Mouse (Mus musculus) hindbrain, postnatal 0 days (tissue): Measurements from ENCODE around the gene Vps11. TPM values are rescaled to one million over a fixed set of nuclear protein-coding genes. Genes with fewer than 3 reads are reported as not detected.
"Not testable (repeated sequence)": the region's sequence is repeated elsewhere in the genome, so short reads cannot be mapped to it uniquely, and the experiment has no call there.

Source experiments
- ATAC-seq: fragments of 200-750 bp; cut with Nextera tagmentation; 2 replicates; pipeline ENCODE4 v1.8.0; 2017; ENCODE audit warnings: mild to moderate bottlenecking, moderate TSS enrichment, moderate library complexity
- DNase-seq: peaks from one replicate; pipeline ENCODE4 v3.0.0-alpha.2; 2015; ENCODE audit warnings: low spot score
- H3K27ac ChIP-seq: fragments of 300-500 bp; sonication (generic); 2 replicates; pipeline ENCODE4 v1.5.1; 2014; ENCODE audit warnings: mild to moderate bottlenecking
- H3K27me3 ChIP-seq: fragments of 300-500 bp; sonication (generic); 2 replicates; pipeline ENCODE4 v1.6.1; 2014; ENCODE audit warnings: low read length, mixed read lengths; ENCODE audit not compliant: insufficient read depth
- H3K36me3 ChIP-seq: fragments of 300-500 bp; sonication (generic); 2 replicates; pipeline ENCODE4 v1.6.1; 2014; ENCODE audit warnings: low read length, mixed read lengths; ENCODE audit not compliant: insufficient read depth
- H3K4me1 ChIP-seq: fragments of 300-500 bp; sonication (generic); 2 replicates; pipeline ENCODE4 v1.6.1; 2014; ENCODE audit warnings: antibody characterized with exemption, low read length, mixed read lengths; ENCODE audit not compliant: insufficient read depth
- H3K4me2 ChIP-seq: fragments of 300-500 bp; sonication (generic); 2 replicates; pipeline ENCODE4 v1.6.1; 2014; ENCODE audit warnings: low read depth, mild to moderate bottlenecking, low read length, moderate library complexity, mixed read lengths
- H3K4me3 ChIP-seq: fragments of 300-500 bp; sonication (generic); 2 replicates; pipeline ENCODE4 v1.5.1; 2014; ENCODE audit warnings: low read length
- H3K9ac ChIP-seq: fragments of 300-500 bp; sonication (generic); replicated peaks from 2 replicates; pipeline ENCODE4 v1.6.1; 2014; ENCODE audit warnings: mild to moderate bottlenecking, low read length, moderate library complexity, mixed read lengths
- H3K9me3 ChIP-seq: fragments of 300-500 bp; sonication (generic); 2 replicates; pipeline ENCODE4 v1.6.1; 2016; ENCODE audit warnings: low read length, mixed read lengths
- CTCF ChIP-seq: IDR thresholded peaks from 2 replicates; pipeline ENCODE4 v1.5.1; 2016; ENCODE audit warnings: antibody characterized with exemption, control low read depth, low read depth
- WGBS: fragments of 180-500 bp; shearing (Covaris S2); extraction: QIAGEN DNeasy Blood & Tissue Kit; methylation state at CpG from one replicate; pipeline ENCODE4 v1.1.7; 2014; 5-methylcytosine and 5-hydroxymethylcytosine counted together
- polyA plus RNA-seq: library from polyadenylated mRNA; unstranded; fragments of >200 nt; fragmentation: Nextera tagmentation; extraction: Ambion mirVana; gene quantifications from 2 replicates; pipeline ENCODE4 v1.2.1, GENCODE M21; 2015
- total RNA-seq: library from RNA; depleted of rRNA; stranded (reverse); fragments of >200 nt; gene quantifications from 2 replicates; pipeline ENCODE4 v1.2.3, GENCODE M21; 2014

Vps11 gene
- total and polyA plus RNA-seq, 2 experiments from 2014 or later: 39.9 to 53.2 TPM

GRCm38 (mm10) chr9:44391466-44391865 is 30.0 kb upstream of the Vps11 start:
- no peak overlapping the region for H3K4me2 ChIP-seq
- no peaks in the 10 kb centered on the region for H3K27me3 ChIP-seq
- DNase-seq (peak; percentile 82), ATAC-seq (peak; percentile 66)
- H3K4me1 ChIP-seq: no peaks in the 10 kb centered on the region
- peak; percentile 90 for TF ChIP-seq CTCF
- no peak overlapping the region for H3K4me3 ChIP-seq
- no peak overlapping the region for H3K9ac ChIP-seq
- 32% methylated on average over 4 of the region's 4 CpGs for WGBS
- peaks cover 37% of the 10 kb centered on the region for H3K36me3 ChIP-seq
- no peak overlapping the region for H3K27ac ChIP-seq
- no peaks in the 10 kb centered on the region for H3K9me3 ChIP-seq

- Histone ChIP-seq H3K9me3 (no peaks in the 10 kb centered on the region), H3K4me1 (no peaks in the 10 kb centered on the region), H3K4me2 (no peak overlapping the region), H3K27me3 (no peaks in the 10 kb centered on the region), H3K4me3 (no peak overlapping the region), H3K36me3 (peaks cover 58% of the 10 kb centered on the region), H3K9ac (no peak overlapping the region), H3K27ac (no peak overlapping the region)
- ATAC-seq (0 out of 2 replicates have a peak, but pooled peaks have one; percentile 16), DNase-seq (peak; percentile 64)
- peak; percentile 82 for TF ChIP-seq CTCF
- 59% methylated on average over 8 of the region's 8 CpGs for WGBS
These were observed 27.8 kb upstream of the Vps11 start for GRCm38 (mm10) chr9:44389273-44389672.

- H3K36me3 ChIP-seq: peaks cover 77% of the 10 kb centered on the region
- no peak for ATAC-seq
- WGBS: 82% methylated on average over 3 of the region's 3 CpGs
- H3K27me3 ChIP-seq: no peaks in the 10 kb centered on the region
- DNase-seq: no peak
- H3K4me1 ChIP-seq: no peaks in the 10 kb centered on the region
- H3K4me2 ChIP-seq: no peak overlapping the region
- no peak overlapping the region for H3K9ac ChIP-seq
- TF ChIP-seq CTCF: no peak
- H3K9me3 ChIP-seq: no peaks in the 10 kb centered on the region
- no peak overlapping the region for H3K4me3 ChIP-seq
- no peak overlapping the region for H3K27ac ChIP-seq
These were observed 25.8 kb upstream of the Vps11 start for GRCm38 (mm10) chr9:44387221-44387620.

GRCm38 (mm10) chr9:44384596-44384995 is 23.1 kb upstream of the Vps11 start:
- ATAC-seq: no peak
- no peak overlapping the region for H3K27ac ChIP-seq
- peaks cover 9% of the 10 kb centered on the region for H3K4me1 ChIP-seq
- no peak overlapping the region for H3K9ac ChIP-seq
- H3K27me3 ChIP-seq: no peaks in the 10 kb centered on the region
- 95% methylated on average over 13 of the region's 13 CpGs for WGBS
- no peaks in the 10 kb centered on the region for H3K9me3 ChIP-seq
- DNase-seq: no peak
- peaks cover 78% of the 10 kb centered on the region for H3K36me3 ChIP-seq
- no peak overlapping the region for H3K4me3 ChIP-seq
- H3K4me2 ChIP-seq: no peak overlapping the region
- no peak for TF ChIP-seq CTCF

- Histone ChIP-seq H3K4me3 (peak overlapping the region; percentile 87), H3K36me3 (peaks cover 36% of the 10 kb centered on the region), H3K4me2 (peak overlapping the region; percentile 82), H3K9ac (peak overlapping the region; percentile 96), H3K4me1 (peaks cover 9% of the 10 kb centered on the region), H3K27ac (peak overlapping the region; percentile 89), H3K9me3 (no peaks in the 10 kb centered on the region), H3K27me3 (no peaks in the 10 kb centered on the region)
- no peak for TF ChIP-seq CTCF
- ATAC-seq (peak; percentile 14), DNase-seq (peak; percentile 19)
- 8% methylated on average over 15 of the region's 15 CpGs for whole genome bisulfite sequencing
These were observed 18.4 kb upstream of the Vps11 start for GRCm38 (mm10) chr9:44379862-44380261.

- Histone ChIP-seq H3K4me2 (peak within 1 kb of the TSS; percentile 82), H3K9ac (peak within 1 kb of the TSS; percentile 96), H3K4me3 (peak within 1 kb of the TSS; percentile 87), H3K27me3 (no peaks in the 10 kb centered on the region), H3K36me3 (peaks cover 30% of the 10 kb centered on the region), H3K4me1 (peaks cover 9% of the 10 kb centered on the region), H3K9me3 (no peaks in the 10 kb centered on the region), H3K27ac (peak within 1 kb of the TSS; percentile 89)
- DNase-seq (peak; percentile 99), ATAC-seq (peak; percentile 99)
- peak; percentile 30 for TF ChIP-seq CTCF
- 2% methylated on average over 79 of the region's 83 CpGs for WGBS
These were observed 17.8 kb upstream of the Vps11 start, which contains the start of gene Hyou1 for GRCm38 (mm10) chr9:44379054-44379834. Gene Hyou1, plus strand, starts transcription at chr9:44379490.

- TF ChIP-seq CTCF: no peak
- 88% methylated on average over 5 of the region's 5 CpGs for WGBS
These were observed 16.8 kb upstream of the Vps11 start for GRCm38 (mm10) chr9:44378153-44378730.

GRCm38 (mm10) chr9:44377335-44377734 is 15.9 kb upstream of the Vps11 start:
- not testable (repeated sequence) for H3K9ac ChIP-seq, ATAC-seq

More at GRCm38 (mm10) chr9:44378153-44378730, 16.8 kb upstream of the Vps11 start:
- Histone ChIP-seq H3K27ac (peak overlapping the region; percentile 86; the same call in 1 of the 2 replicates), H3K9me3 (no peaks in the 10 kb centered on the region), H3K4me3 (peak overlapping the region; percentile 87), H3K36me3 (peaks cover 22% of the 10 kb centered on the region), H3K27me3 (no peaks in the 10 kb centered on the region), H3K9ac (peak overlapping the region; percentile 96; the same call in 1 of the 2 replicates), H3K4me1 (peaks cover 9% of the 10 kb centered on the region), H3K4me2 (peak overlapping the region; percentile 82)
- DNase-seq (no peak), ATAC-seq (no peak)

More at GRCm38 (mm10) chr9:44377335-44377734, 15.9 kb upstream of the Vps11 start:
- WGBS: 84% methylated on average over 2 of the region's 2 CpGs
- H3K9me3 ChIP-seq, H3K4me1 ChIP-seq, H3K27me3 ChIP-seq, H3K27ac ChIP-seq, H3K4me3 ChIP-seq, H3K4me2 ChIP-seq, DNase-seq: not testable (repeated sequence)
- peaks cover 13% of the 10 kb centered on the region for H3K36me3 ChIP-seq
